Comparison of ENCODE assay signal across 1 mouse cellular context in the genomic region with DNA sequence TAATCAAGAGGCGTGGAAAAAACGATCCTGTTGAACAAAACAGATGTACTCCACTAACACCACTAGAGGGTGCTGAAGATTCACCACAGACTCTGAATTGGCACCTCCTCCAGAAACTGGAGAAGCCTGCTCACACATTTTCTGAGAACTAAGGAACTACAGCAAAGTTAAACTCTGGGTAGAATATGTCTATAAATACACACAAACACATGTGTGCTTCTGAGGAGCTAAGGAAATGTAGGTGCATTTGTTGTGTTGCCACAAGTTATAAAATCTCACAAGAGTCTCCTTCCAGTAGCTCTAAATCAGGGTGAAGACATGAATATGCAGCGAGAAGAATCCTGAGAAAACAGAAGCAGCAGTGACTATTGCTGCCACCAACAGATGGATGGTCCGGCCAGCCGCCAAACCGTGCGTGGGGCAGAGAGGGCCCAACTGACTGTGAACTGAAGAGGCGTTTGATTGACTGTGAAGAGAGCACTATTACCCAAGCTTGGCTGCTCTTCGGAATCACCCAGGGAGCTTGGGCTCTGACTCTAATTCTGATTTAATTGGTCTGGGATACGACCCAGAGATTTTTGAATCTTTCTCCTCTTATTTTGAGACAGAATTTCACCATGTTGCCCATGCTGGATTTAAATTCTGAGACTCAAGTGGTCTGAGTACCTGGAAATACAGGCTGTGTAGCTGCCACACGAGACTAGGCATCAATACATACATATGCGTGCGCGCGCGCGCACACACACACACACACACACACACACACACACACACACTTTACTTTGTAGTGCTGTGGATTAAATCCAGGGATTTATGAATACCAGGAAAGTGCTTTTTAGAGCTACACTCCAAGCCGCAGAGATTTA.
A peak's percentile ranks its signal among the peaks of the same experiment; 100 is the strongest.
TF ChIP-seq lines count a peak whose summit lies in the region.

No protein-coding gene starts in this region.

TF ChIP-seq in CH12.LX, 34 proteins besides CTCF, POLR2A, EP300 and RAD21 (continued from another document):
- TF ChIP-seq IRF4 (IDR thresholded peaks at IDR 0.05; ENCODE audit: low read depth, low read length) (0 out of 2 replicates have a peak, but pooled peaks have one; percentile 16), MAFK (IDR thresholded peaks at IDR 0.05; ENCODE audit: insufficient replicate concordance, low read length) (no peak), MAZ (IDR thresholded peaks at IDR 0.05; ENCODE audit: low read depth, low read length) (peak; percentile 54; the same call in 1 of the 2 replicates), BHLHE40 (IDR thresholded peaks at IDR 0.05; ENCODE audit: low read depth, low read length) (peak; percentile 17; the same call in 1 of the 2 replicates), SMC3 (IDR thresholded peaks at IDR 0.05; ENCODE audit: low read depth, low read length) (peak; percentile 83)
